Comparison of ENCODE assay signal across 8 mouse cellular contexts in genomic region chr3:30601610-30602064, GRCm38 (mm10). TPM values are rescaled to one million over a fixed set of nuclear protein-coding genes. Genes with fewer than 3 reads are reported as not detected.
A peak's percentile ranks its signal among the peaks of the same experiment; 100 is the strongest.
DNase-seq lines count a peak whose midpoint lies in the region; ATAC-seq and TF ChIP-seq lines count a peak whose summit lies in the region.

No protein-coding gene starts in this region.

- peak overlapping the region; percentile 92 for H3K4me2 ChIP-seq in heart, embryonic 15.5 days
- peak overlapping the region; percentile 80 for H3K4me2 ChIP-seq in forebrain, postnatal 0 days (ENCODE audit: low read depth)

- H3K9me3 ChIP-seq in heart, embryonic 15.5 days (replicated peaks): no peaks in the 10 kb centered on the region
- H3K9me3 ChIP-seq in G1E (replicated peaks): no peaks in the 10 kb centered on the region
- H3K9me3 ChIP-seq in forebrain, postnatal 0 days (ENCODE audit: low read length): no peaks in the 10 kb centered on the region

- under 1% methylated on average over 13 of the region's 13 CpGs for WGBS in heart, embryonic 15.5 days
- WGBS in forebrain, postnatal 0 days: under 1% methylated on average over 13 of the region's 13 CpGs
- WGBS in macrophage (ENCODE audit: missing documents): 0% methylated on average over 13 of the region's 13 CpGs

- H3K79me2 ChIP-seq in macrophage (ENCODE audit: inconsistent target): peaks cover 40% of the 10 kb centered on the region

- 0 out of 2 replicates have a peak, but pooled peaks cover 12% of the 10 kb centered on the region for H3K27me3 ChIP-seq in heart, embryonic 15.5 days
- no peaks in the 10 kb centered on the region for H3K27me3 ChIP-seq in G1E (ENCODE audit: insufficient read depth, low read length)
- no peaks in the 10 kb centered on the region for H3K27me3 ChIP-seq in forebrain, postnatal 0 days (ENCODE audit: insufficient read depth, low read length)

- DNase-seq in heart, postnatal 14 days: no peak
- no peak for DNase-seq in G1E (ENCODE audit: low spot score)
- no peak for DNase-seq in forebrain, postnatal 0 days
- no peak for DNase-seq in retina, postnatal 1 day
- DNase-seq in cerebellum, adult 9-11 months: no peak
- DNase-seq in layer of hippocampus, postnatal 36 days: no peak

- peak overlapping the region; percentile 98 for H3K27ac ChIP-seq in heart, embryonic 15.5 days
- peak overlapping the region; percentile 92 for H3K27ac ChIP-seq in forebrain, postnatal 0 days (ENCODE audit: low read depth, low read length)
- peak overlapping the region; percentile 80 for H3K27ac ChIP-seq in macrophage

- TF ChIP-seq CTCF in G1E (IDR thresholded peaks at IDR 0.05; ENCODE audit: low read depth, low read length): no peak
- TF ChIP-seq CTCF in forebrain, postnatal 0 days (IDR thresholded peaks at IDR 0.05; ENCODE audit: low read depth): no peak

- peaks cover 15% of the 10 kb centered on the region for H3K36me3 ChIP-seq in heart, embryonic 15.5 days
- peaks cover 22% of the 10 kb centered on the region for H3K36me3 ChIP-seq in G1E (replicated peaks)
- no peaks in the 10 kb centered on the region; the same call in 1 of the 2 replicates for H3K36me3 ChIP-seq in forebrain, postnatal 0 days (ENCODE audit: insufficient read depth)
- peaks cover 16% of the 10 kb centered on the region; the same call in 1 of the 2 replicates for H3K36me3 ChIP-seq in macrophage (ENCODE audit: inconsistent target)

- ATAC-seq in heart, embryonic 15.5 days (replicated peaks; ENCODE audit: insufficient number of reproducible peaks, insufficient read depth, low FRiP score, low read depth): no peak
- no peak; the same call in 1 of the 2 replicates for ATAC-seq in G1E (ENCODE audit: extremely low read depth, insufficient number of reproducible peaks, low FRiP score, poor library complexity, severe bottlenecking)
- ATAC-seq in forebrain, postnatal 0 days: no peak

- peak overlapping the region; percentile 87 for H3K9ac ChIP-seq in heart, embryonic 15.5 days
- peak overlapping the region; percentile 79 for H3K9ac ChIP-seq in forebrain, postnatal 0 days

- H3K4me3 ChIP-seq in heart, embryonic 15.5 days: peak overlapping the region; percentile 76
- H3K4me3 ChIP-seq in G1E (ENCODE audit: low read depth, low read length) (peak overlapping the region; percentile 98), macrophage (ENCODE audit: inconsistent target) (peak overlapping the region; percentile 70)
- H3K4me3 ChIP-seq in forebrain, postnatal 0 days (ENCODE audit: low read depth, low read length): peak overlapping the region; percentile 66

- peaks cover 13% of the 10 kb centered on the region for H3K4me1 ChIP-seq in heart, embryonic 15.5 days (replicated peaks)
- peaks cover 30% of the 10 kb centered on the region for H3K4me1 ChIP-seq in G1E (ENCODE audit: insufficient read depth, low read depth, low read length)
- peaks cover 6% of the 10 kb centered on the region for H3K4me1 ChIP-seq in forebrain, postnatal 0 days (ENCODE audit: insufficient read depth)

- intact Hi-C loops in heart, postnatal 14 days (cut with DNase I): loop anchor here (5.0 kb wide), 1 partner anchor 191 kb away; the partner anchor contains the start of gene Sec62

RNA-seq across cellular contexts. Expression of gene Mynn, which starts 0.2 kb away (rescaled TPM):
- 21.2 and 23.2 TPM in 2 replicates for polyA plus RNA-seq in heart, embryonic 15.5 days (2015; fragmentation: Nextera tagmentation; extraction: Ambion mirVana)
- 10 to 100 TPM; 13.9 to 18.4 TPM for total RNA-seq in heart, postnatal 14 days (2021)
- 20.1 and 27.3 TPM in 2 replicates for total RNA-seq in G1E (2014; fragmentation: Nextera tagmentation)
- 28.9 and 31.9 TPM in 2 replicates for total RNA-seq in G1E (2017)
- polyA plus RNA-seq in G1E (2012): 0.56 and 1.0 TPM in 2 replicates
- total RNA-seq in forebrain, postnatal 0 days (2014; rRNA removed): 28.0 and 31.0 TPM in 2 replicates
- polyA plus RNA-seq in forebrain, postnatal 0 days (2015; fragmentation: Nextera tagmentation; extraction: Ambion mirVana): 17.2 and 21.1 TPM in 2 replicates
- 10 to 100 TPM; 14.3 to 37.3 (median 22.7) TPM for total RNA-seq in macrophage (2018; cell fraction: chromatin; rRNA removed)
- 10 to 100 TPM in 22 of 26 experiments, 1 to 10 TPM in 4; 7.8 to 16.7 (median 12.8) TPM for total RNA-seq in macrophage (2018; cell fraction: cytosol; rRNA removed)
- 10 to 100 TPM; 15.3 to 36.8 (median 23.4) TPM for total RNA-seq in macrophage (2018; cell fraction: nucleus; rRNA removed)
- polyA plus RNA-seq in macrophage (2018): 9.8 to 10.6 TPM (median 9.9 TPM) in 3 replicates
- 10 to 100 TPM; 18.7 to 19.0 TPM for total RNA-seq in layer of hippocampus, postnatal 36 days (2021)

RNA-seq across cellular contexts. Expression of gene Actrt3, which starts 1.9 kb away (rescaled TPM):
- not detected in 2 replicates for polyA plus RNA-seq in heart, embryonic 15.5 days (2015; fragmentation: Nextera tagmentation; extraction: Ambion mirVana)
- total RNA-seq in heart, postnatal 14 days (2021): not detected
- total RNA-seq in G1E (2014; fragmentation: Nextera tagmentation) (not detected in 2 replicates), G1E (2017) (0.12 and 0.27 TPM in 2 replicates)
- polyA plus RNA-seq in G1E (2012) (not detected in 2 replicates), macrophage (2018) (not detected in 3 replicates)
- total RNA-seq in forebrain, postnatal 0 days (2014; rRNA removed): 0.14 and 0.54 TPM in 2 replicates
- polyA plus RNA-seq in forebrain, postnatal 0 days (2015; fragmentation: Nextera tagmentation; extraction: Ambion mirVana): 0.54 and 0.58 TPM in 2 replicates
- total RNA-seq in macrophage (2018; cell fraction: chromatin; rRNA removed): not detected
- total RNA-seq in macrophage (2018; cell fraction: cytosol; rRNA removed): not detected
- total RNA-seq in macrophage (2018; cell fraction: nucleus; rRNA removed): not detected
- under 1 TPM; 0.67 to 0.88 TPM for total RNA-seq in layer of hippocampus, postnatal 36 days (2021)

RNA-seq across cellular contexts. Expression of gene Lrriq4, which starts 42.7 kb away (rescaled TPM):
- not detected in 2 replicates for polyA plus RNA-seq in heart, embryonic 15.5 days (2015; fragmentation: Nextera tagmentation; extraction: Ambion mirVana)
- total RNA-seq in heart, postnatal 14 days (2021): not detected
- total RNA-seq in G1E (2014; fragmentation: Nextera tagmentation) (not detected in 2 replicates), G1E (2017) (0.11 TPM in 1 of 2 replicates, not detected in the other)
- polyA plus RNA-seq in G1E (2012) (not detected in 2 replicates), macrophage (2018) (not detected in 3 replicates)
- total RNA-seq in forebrain, postnatal 0 days (2014; rRNA removed): not detected in 2 replicates
- not detected in 2 replicates for polyA plus RNA-seq in forebrain, postnatal 0 days (2015; fragmentation: Nextera tagmentation; extraction: Ambion mirVana)
- total RNA-seq in macrophage (2018; cell fraction: chromatin; rRNA removed): not detected
- not detected for total RNA-seq in macrophage (2018; cell fraction: cytosol; rRNA removed)
- total RNA-seq in macrophage (2018; cell fraction: nucleus; rRNA removed): not detected
- total RNA-seq in layer of hippocampus, postnatal 36 days (2021): not detected

RNA-seq across cellular contexts. Expression of gene Lrrc34, which starts 46.0 kb away (rescaled TPM):
- polyA plus RNA-seq in heart, embryonic 15.5 days (2015; fragmentation: Nextera tagmentation; extraction: Ambion mirVana): 0.49 and 0.74 TPM in 2 replicates
- total RNA-seq in heart, postnatal 14 days (2021): not detected
- total RNA-seq in G1E (2014; fragmentation: Nextera tagmentation) (not detected in 2 replicates), G1E (2017) (not detected in 2 replicates)
- polyA plus RNA-seq in G1E (2012) (not detected in 2 replicates), macrophage (2018) (not detected in 3 replicates)
- total RNA-seq in forebrain, postnatal 0 days (2014; rRNA removed): 1.7 and 2.1 TPM in 2 replicates
- 1.6 and 1.7 TPM in 2 replicates for polyA plus RNA-seq in forebrain, postnatal 0 days (2015; fragmentation: Nextera tagmentation; extraction: Ambion mirVana)
- not detected for total RNA-seq in macrophage (2018; cell fraction: chromatin; rRNA removed)
- not detected for total RNA-seq in macrophage (2018; cell fraction: cytosol; rRNA removed)
- not detected for total RNA-seq in macrophage (2018; cell fraction: nucleus; rRNA removed)
- total RNA-seq in layer of hippocampus, postnatal 36 days (2021): not detected

RNA-seq across cellular contexts. Expression of gene Mecom, which starts 53.8 kb away (rescaled TPM):
- 17.3 and 24.1 TPM in 2 replicates for polyA plus RNA-seq in heart, embryonic 15.5 days (2015; fragmentation: Nextera tagmentation; extraction: Ambion mirVana)
- total RNA-seq in heart, postnatal 14 days (2021): 10 to 100 TPM; 21.8 to 28.1 TPM
- total RNA-seq in G1E (2014; fragmentation: Nextera tagmentation): not detected in 2 replicates
- total RNA-seq in G1E (2017): 0.05 and 0.29 TPM in 2 replicates
- polyA plus RNA-seq in G1E (2012): not detected in 2 replicates
- total RNA-seq in forebrain, postnatal 0 days (2014; rRNA removed): 3.2 and 3.9 TPM in 2 replicates
- polyA plus RNA-seq in forebrain, postnatal 0 days (2015; fragmentation: Nextera tagmentation; extraction: Ambion mirVana): 1.9 TPM in 2 replicates
- 1 to 10 TPM in 1 of 26 experiments, under 1 TPM in 2, not detected in 23; 0.12 to 3.5 (median 0.37) TPM for total RNA-seq in macrophage (2018; cell fraction: chromatin; rRNA removed)
- total RNA-seq in macrophage (2018; cell fraction: cytosol; rRNA removed): not detected
- total RNA-seq in macrophage (2018; cell fraction: nucleus; rRNA removed): not detected
- not detected in 3 replicates for polyA plus RNA-seq in macrophage (2018)
- total RNA-seq in layer of hippocampus, postnatal 36 days (2021): 1 to 10 TPM; 3.2 to 4.3 TPM
